Mouse (Mus musculus) intestine, embryonic 15.5 days (tissue): ENCODE data around the gene Prps1. TPM values are rescaled to one million over a fixed set of nuclear protein-coding genes. Genes with fewer than 3 reads are reported as not detected.
"Not testable (repeated sequence)": the region's sequence is repeated elsewhere in the genome, so short reads cannot be mapped to it uniquely, and the experiment has no call there.

Experiments
- ATAC-seq: fragments of 200-750 bp; cut with Nextera tagmentation; 2 replicates; pipeline ENCODE4 v1.8.0; 2017; ENCODE audit warnings: moderate TSS enrichment, moderate library complexity
- H3K27ac ChIP-seq: fragments of 300-500 bp; sonication (generic); 2 replicates; pipeline ENCODE4 v1.5.1; 2015; ENCODE audit warnings: mild to moderate bottlenecking, inconsistent platforms
- H3K27me3 ChIP-seq: fragments of 300-500 bp; sonication (generic); replicated peaks from 2 replicates; pipeline ENCODE4 v1.6.1; 2015; ENCODE audit warnings: inconsistent platforms
- H3K36me3 ChIP-seq: fragments of 300-500 bp; sonication (generic); 2 replicates; pipeline ENCODE4 v1.6.1; 2015; ENCODE audit warnings: inconsistent platforms
- H3K4me1 ChIP-seq: fragments of 300-500 bp; sonication (generic); replicated peaks from 2 replicates; pipeline ENCODE4 v1.6.1; 2015; ENCODE audit warnings: inconsistent platforms
- H3K4me2 ChIP-seq: fragments of 300-500 bp; sonication (generic); replicated peaks from 2 replicates; pipeline ENCODE4 v1.6.1; 2015; ENCODE audit warnings: mild to moderate bottlenecking, inconsistent platforms
- H3K4me3 ChIP-seq: fragments of 300-500 bp; sonication (generic); replicated peaks from 2 replicates; pipeline ENCODE4 v1.5.1; 2015; ENCODE audit warnings: inconsistent platforms
- H3K9ac ChIP-seq: fragments of 300-500 bp; sonication (generic); 2 replicates; pipeline ENCODE4 v1.6.1; 2015; ENCODE audit warnings: inconsistent platforms
- H3K9me3 ChIP-seq: fragments of 300-500 bp; sonication (generic); 2 replicates; pipeline ENCODE4 v1.6.1; 2016; ENCODE audit warnings: inconsistent platforms
- WGBS: fragments of 180-500 bp; shearing (Covaris S2); methylation state at CpG from one replicate; pipeline ENCODE4 v1.1.7; 2015; 5-methylcytosine and 5-hydroxymethylcytosine counted together
- polyA plus RNA-seq: library from polyadenylated mRNA; unstranded; fragments of >200 nt; fragmentation: Nextera tagmentation; extraction: Ambion mirVana; gene quantifications from 2 replicates; pipeline ENCODE4 v1.2.1, GENCODE M21; 2015

Gene Prps1
- polyA plus RNA-seq, 1 experiment from 2014 or later, result 21.3 TPM

GRCm38 (mm10) chrX:140457502-140457901 lies 1.1 kb downstream of the Prps1 start:
- Histone ChIP-seq H3K36me3 (no peaks in the 10 kb centered on the region), H3K4me2 (peak overlapping the region; percentile 71), H3K9me3 (no peaks in the 10 kb centered on the region), H3K27me3 (peaks cover 4% of the 10 kb centered on the region; the same call in 1 of the 2 replicates), H3K27ac (no peak overlapping the region), H3K9ac (no peak overlapping the region), H3K4me1 (no peaks in the 10 kb centered on the region), H3K4me3 (peak overlapping the region; percentile 50)
- no peak for ATAC-seq
- whole genome bisulfite sequencing, result 26% methylated on average over 12 of the region's 12 CpGs

GRCm38 (mm10) chrX:140478231-140478630 lies 21.8 kb downstream of the Prps1 start:
- H3K27me3 ChIP-seq, result no peaks in the 10 kb centered on the region
- no peaks in the 10 kb centered on the region for H3K4me1 ChIP-seq
- WGBS, result 90% methylated on average over 6 of the region's 6 CpGs
- no peak overlapping the region for H3K9ac ChIP-seq
- no peaks in the 10 kb centered on the region for H3K36me3 ChIP-seq
- no peak overlapping the region for H3K4me3 ChIP-seq
- no peak for ATAC-seq
- H3K4me2 ChIP-seq, result no peak overlapping the region
- no peak overlapping the region for H3K27ac ChIP-seq
- no peaks in the 10 kb centered on the region for H3K9me3 ChIP-seq

- no peak for ATAC-seq
- H3K4me1 ChIP-seq, result no peaks in the 10 kb centered on the region
- 56% methylated on average over 4 of the region's 5 CpGs for WGBS
Measured at GRCm38 (mm10) chrX:140479171-140479570, 22.8 kb downstream of the Prps1 start.

GRCm38 (mm10) chrX:140489174-140489573 lies 32.8 kb downstream of the Prps1 start:
- no peaks in the 10 kb centered on the region for H3K36me3 ChIP-seq
- ATAC-seq, result no peak
- H3K27me3 ChIP-seq, result no peaks in the 10 kb centered on the region
- H3K4me1 ChIP-seq, result no peaks in the 10 kb centered on the region
- H3K9me3 ChIP-seq, result no peaks in the 10 kb centered on the region
- no peak overlapping the region for H3K27ac ChIP-seq
- 89% methylated on average over 1 of the region's 1 CpGs for WGBS
- H3K9ac ChIP-seq, result no peak overlapping the region
- no peak overlapping the region for H3K4me2 ChIP-seq
- no peak overlapping the region for H3K4me3 ChIP-seq

More at GRCm38 (mm10) chrX:140479171-140479570, 22.8 kb downstream of the Prps1 start:
- H3K27me3 ChIP-seq, result no peaks in the 10 kb centered on the region
- no peak overlapping the region for H3K4me3 ChIP-seq
- H3K9me3 ChIP-seq, result no peaks in the 10 kb centered on the region
- no peak overlapping the region for H3K27ac ChIP-seq
- H3K9ac ChIP-seq, result no peak overlapping the region
- no peak overlapping the region for H3K4me2 ChIP-seq
- no peaks in the 10 kb centered on the region for H3K36me3 ChIP-seq

- no peak overlapping the region for H3K9ac ChIP-seq
- H3K27ac ChIP-seq, result no peak overlapping the region
- H3K4me3 ChIP-seq, result no peak overlapping the region
- no peak overlapping the region for H3K4me2 ChIP-seq
- WGBS, result 78% methylated on average over 3 of the region's 3 CpGs
- no peaks in the 10 kb centered on the region for H3K9me3 ChIP-seq
- H3K27me3 ChIP-seq, result no peaks in the 10 kb centered on the region
- H3K4me1 ChIP-seq, result no peaks in the 10 kb centered on the region
- no peak for ATAC-seq
- no peaks in the 10 kb centered on the region for H3K36me3 ChIP-seq
Measured at GRCm38 (mm10) chrX:140490203-140490602, 33.8 kb downstream of the Prps1 start.

- Histone ChIP-seq H3K27me3 (no peaks in the 10 kb centered on the region), H3K4me2 (no peak overlapping the region), H3K9ac (no peak overlapping the region), H3K4me1 (no peaks in the 10 kb centered on the region), H3K27ac (no peak overlapping the region), H3K9me3 (no peaks in the 10 kb centered on the region), H3K4me3 (no peak overlapping the region), H3K36me3 (no peaks in the 10 kb centered on the region)
- 53% methylated on average over 10 of the region's 10 CpGs for WGBS
- ATAC-seq, result no peak
Measured at GRCm38 (mm10) chrX:140491884-140492571, 35.6 kb downstream of the Prps1 start.

GRCm38 (mm10) chrX:140493527-140494029 lies 37.2 kb downstream of the Prps1 start:
- no peaks in the 10 kb centered on the region for H3K27me3 ChIP-seq
- H3K9ac ChIP-seq, result no peak overlapping the region
- H3K4me2 ChIP-seq, result no peak overlapping the region
- H3K9me3 ChIP-seq, result no peaks in the 10 kb centered on the region
- no peaks in the 10 kb centered on the region for H3K36me3 ChIP-seq
- ATAC-seq, result no peak
- no peaks in the 10 kb centered on the region for H3K4me1 ChIP-seq
- H3K4me3 ChIP-seq, result no peak overlapping the region
- no peak overlapping the region for H3K27ac ChIP-seq
- 56% methylated on average over 7 of the region's 7 CpGs for WGBS

GRCm38 (mm10) chrX:140494170-140494569 lies 37.8 kb downstream of the Prps1 start:
- Histone ChIP-seq H3K36me3 (no peaks in the 10 kb centered on the region), H3K4me3 (no peak overlapping the region), H3K9ac (no peak overlapping the region), H3K27me3 (no peaks in the 10 kb centered on the region), H3K4me1 (no peaks in the 10 kb centered on the region), H3K27ac (no peak overlapping the region), H3K9me3 (no peaks in the 10 kb centered on the region), H3K4me2 (no peak overlapping the region)
- 84% methylated on average over 6 of the region's 6 CpGs for WGBS
- ATAC-seq, result no peak

- H3K36me3 ChIP-seq, H3K27me3 ChIP-seq, H3K4me3 ChIP-seq, H3K4me2 ChIP-seq, H3K4me1 ChIP-seq, H3K27ac ChIP-seq, ATAC-seq, H3K9me3 ChIP-seq, H3K9ac ChIP-seq: not testable (repeated sequence)
- 60% methylated on average over 4 of the region's 4 CpGs for WGBS
Measured at GRCm38 (mm10) chrX:140498431-140498830, 42.0 kb downstream of the Prps1 start.

- no peak overlapping the region for H3K4me3 ChIP-seq
- H3K4me2 ChIP-seq, result no peak overlapping the region
- no peak overlapping the region for H3K9ac ChIP-seq
- ATAC-seq, result no peak
- WGBS, result 82% methylated on average over 5 of the region's 5 CpGs
- no peak overlapping the region for H3K27ac ChIP-seq
- no peaks in the 10 kb centered on the region for H3K9me3 ChIP-seq
- no peaks in the 10 kb centered on the region for H3K36me3 ChIP-seq
- no peaks in the 10 kb centered on the region for H3K27me3 ChIP-seq
- no peaks in the 10 kb centered on the region for H3K4me1 ChIP-seq
Measured at GRCm38 (mm10) chrX:140500306-140500705, 43.9 kb downstream of the Prps1 start.

- H3K36me3 ChIP-seq, result no peaks in the 10 kb centered on the region
- H3K27me3 ChIP-seq, result no peaks in the 10 kb centered on the region
- H3K4me3 ChIP-seq, result no peak overlapping the region
- H3K27ac ChIP-seq, result no peak overlapping the region
- no peaks in the 10 kb centered on the region for H3K4me1 ChIP-seq
- ATAC-seq, result no peak
- no peaks in the 10 kb centered on the region for H3K9me3 ChIP-seq
- no peak overlapping the region for H3K4me2 ChIP-seq
- no peak overlapping the region for H3K9ac ChIP-seq
- 55% methylated on average over 9 of the region's 9 CpGs for WGBS
Measured at GRCm38 (mm10) chrX:140501401-140502301, 45.2 kb downstream of the Prps1 start.

- Histone ChIP-seq H3K9ac (no peak overlapping the region), H3K9me3 (no peaks in the 10 kb centered on the region), H3K36me3 (no peaks in the 10 kb centered on the region), H3K27ac (no peak overlapping the region), H3K27me3 (no peaks in the 10 kb centered on the region), H3K4me2 (no peak overlapping the region), H3K4me1 (no peaks in the 10 kb centered on the region), H3K4me3 (no peak overlapping the region)
- ATAC-seq, result peak; percentile 67
- WGBS, result 23% methylated on average over 7 of the region's 7 CpGs
Measured at GRCm38 (mm10) chrX:140503905-140504304, 47.5 kb downstream of the Prps1 start.
